Mouse (Mus musculus): ENCODE measurements around the gene Iffo2. TPM values are rescaled to one million over a fixed set of nuclear protein-coding genes. Genes with fewer than 3 reads are reported as not detected.

Gene Iffo2
- total and polyA plus RNA-seq, 3 experiments: 1.3 to 2.7 TPM; not detected in 1

GRCm38 (mm10) chr4:139602357-139603244 is 72.3 kb downstream of the Iffo2 start, which contains the start of gene Gm21969:
TSS of gene Gm21969 (plus strand) at chr4:139603186.
- H3K79me2 ChIP-seq (ENCODE audit: control insufficient read depth, insufficient read depth, low read length, poor library complexity): no peaks in the 10 kb centered on the region
- H3K36me3 ChIP-seq (ENCODE audit: control insufficient read depth in 1 of 2, insufficient read depth in 2 of 2, low read length in 2 of 2): no peaks in the 10 kb centered on the region
- H3K27me3 ChIP-seq (ENCODE audit: control insufficient read depth in 1 of 2, insufficient read depth in 2 of 2, low read length in 2 of 2): no peaks in the 10 kb centered on the region
- TF ChIP-seq USF2 (IDR thresholded peaks at IDR 0.05; ENCODE audit: borderline replicate concordance in 1 of 2, insufficient read depth in 1 of 2, low read depth in 1 of 2, low read length in 2 of 2) (no peak), UBTF (IDR thresholded peaks at IDR 0.05; ENCODE audit: borderline replicate concordance, insufficient read depth, low read depth, low read length) (no peak), RCOR1 (IDR thresholded peaks at IDR 0.05; ENCODE audit: low read depth, low read length) (no peak), CTCF (IDR thresholded peaks at IDR 0.05 in 2 of 3, conservative IDR thresholded peaks at IDR 0.05 in 1 of 3; ENCODE audit: control insufficient read depth in 1 of 3, insufficient read depth in 1 of 3, low read depth in 2 of 3, low read length in 3 of 3, poor library complexity in 1 of 3, severe bottlenecking in 1 of 3) (peak; percentile 54 to 91 (median 56)), SMC3 (IDR thresholded peaks at IDR 0.05; ENCODE audit: low read depth, low read length) (peak; percentile 35; the same call in 1 of the 2 replicates), RAD21 (IDR thresholded peaks at IDR 0.05; ENCODE audit: low read depth, low read length) (no peak; the same call in 1 of the 2 replicates), E2F4 (IDR thresholded peaks at IDR 0.05; ENCODE audit: borderline replicate concordance, low read depth, low read length) (no peak), JUND (IDR thresholded peaks at IDR 0.05; ENCODE audit: low read depth, low read length) (no peak), TBP (IDR thresholded peaks at IDR 0.05; ENCODE audit: low read depth, low read length) (no peak), GATA1 (IDR thresholded peaks at IDR 0.05; ENCODE audit: low read depth, low read length) (0 out of 2 replicates have a peak, but pooled peaks have one; percentile 6)
- H3K9ac ChIP-seq (ENCODE audit: control insufficient read depth, low read depth, low read length, poor library complexity, severe bottlenecking): no peak within 1 kb of the TSS
- peak; percentile 60 for DNase-seq (ENCODE audit: low read depth, low spot score)
- no peaks in the 10 kb centered on the region for H3K4me1 ChIP-seq (ENCODE audit: control insufficient read depth in 1 of 2, insufficient read depth in 2 of 2, low read length in 2 of 2)
- no peaks in the 10 kb centered on the region for H3K9me3 ChIP-seq (replicated peaks; ENCODE audit: insufficient read depth, low read length)
- no peak within 1 kb of the TSS for H3K27ac ChIP-seq (ENCODE audit: control insufficient read depth, low read depth, low read length)
- no peak within 1 kb of the TSS for H3K4me3 ChIP-seq (ENCODE audit: control insufficient read depth in 1 of 2, insufficient read depth in 1 of 2, low read depth in 2 of 2, low read length in 2 of 2)

GRCm38 (mm10) chr4:139605216-139605615 is 74.9 kb downstream of the Iffo2 start:
- Histone ChIP-seq H3K4me3 (ENCODE audit: control insufficient read depth in 1 of 2, insufficient read depth in 1 of 2, low read depth in 2 of 2, low read length in 2 of 2) (no peak overlapping the region), H3K4me1 (ENCODE audit: control insufficient read depth in 1 of 2, insufficient read depth in 2 of 2, low read length in 2 of 2) (no peaks in the 10 kb centered on the region), H3K9ac (ENCODE audit: control insufficient read depth, low read depth, low read length, poor library complexity, severe bottlenecking) (no peak overlapping the region), H3K36me3 (ENCODE audit: control insufficient read depth in 1 of 2, insufficient read depth in 2 of 2, low read length in 2 of 2) (no peaks in the 10 kb centered on the region), H3K27me3 (ENCODE audit: control insufficient read depth in 1 of 2, insufficient read depth in 2 of 2, low read length in 2 of 2) (no peaks in the 10 kb centered on the region), H3K9me3 (replicated peaks; ENCODE audit: insufficient read depth, low read length) (no peaks in the 10 kb centered on the region), H3K79me2 (ENCODE audit: control insufficient read depth, insufficient read depth, low read length, poor library complexity) (no peaks in the 10 kb centered on the region), H3K27ac (ENCODE audit: control insufficient read depth, low read depth, low read length) (no peak overlapping the region)
- DNase-seq (ENCODE audit: low read depth, low spot score): no peak
- TF ChIP-seq MAFK (IDR thresholded peaks at IDR 0.05; ENCODE audit: borderline replicate concordance, low read depth, low read length) (no peak), MAZ (IDR thresholded peaks at IDR 0.05; ENCODE audit: low read depth, low read length) (no peak), ZC3H11A (IDR thresholded peaks at IDR 0.05; ENCODE audit: low read depth, low read length) (no peak), ETS1 (IDR thresholded peaks at IDR 0.05; ENCODE audit: low read depth, low read length) (no peak), UBTF (IDR thresholded peaks at IDR 0.05; ENCODE audit: borderline replicate concordance, insufficient read depth, low read depth, low read length) (no peak), POLR2AphosphoS2 (IDR thresholded peaks at IDR 0.05; ENCODE audit: low read length) (no peak), USF1 (IDR thresholded peaks at IDR 0.05; ENCODE audit: low read depth, low read length) (no peak), E2F4 (IDR thresholded peaks at IDR 0.05; ENCODE audit: borderline replicate concordance, low read depth, low read length) (no peak), KAT2A (conservative IDR thresholded peaks at IDR 0.05; ENCODE audit: low read depth, low read length) (no peak), RAD21 (IDR thresholded peaks at IDR 0.05; ENCODE audit: low read depth, low read length) (no peak)
